Mouse (Mus musculus): ENCODE measurements around the gene A830018L16Rik. TPM values are rescaled to one million over a fixed set of nuclear protein-coding genes. Genes with fewer than 3 reads are reported as not detected.

A830018L16Rik gene
- polyA plus RNA-seq, 1 experiment from 2014 or later: not detected

- no peak for DNase-seq
- WGBS (ENCODE audit: insufficient replicate concordance): 64% methylated on average over 4 of the region's 4 CpGs
- H3K27ac ChIP-seq (ENCODE audit: low read depth): no peak overlapping the region
- no peaks in the 10 kb centered on the region for H3K9me3 ChIP-seq (ENCODE audit: low read length)
- no peaks in the 10 kb centered on the region for H3K27me3 ChIP-seq (ENCODE audit: insufficient read depth, low read length)
- H3K36me3 ChIP-seq (replicated peaks; ENCODE audit: insufficient read depth, low read length): no peaks in the 10 kb centered on the region
- H3K4me1 ChIP-seq (ENCODE audit: insufficient read depth): no peaks in the 10 kb centered on the region
- TF ChIP-seq EP300 (IDR thresholded peaks at IDR 0.05; ENCODE audit: low read depth) (no peak), CTCF (IDR thresholded peaks at IDR 0.05; ENCODE audit: low read depth) (no peak)
- H3K9ac ChIP-seq (replicated peaks): no peak overlapping the region
- no peak overlapping the region for H3K4me3 ChIP-seq (ENCODE audit: low read depth, low read length)
- no peak overlapping the region for H3K4me2 ChIP-seq (ENCODE audit: low read depth, low read length)
- no peak for ATAC-seq
These were observed 166.1 kb downstream of the A830018L16Rik start for GRCm38 (mm10) chr1:11580026-11580425.

DNA sequence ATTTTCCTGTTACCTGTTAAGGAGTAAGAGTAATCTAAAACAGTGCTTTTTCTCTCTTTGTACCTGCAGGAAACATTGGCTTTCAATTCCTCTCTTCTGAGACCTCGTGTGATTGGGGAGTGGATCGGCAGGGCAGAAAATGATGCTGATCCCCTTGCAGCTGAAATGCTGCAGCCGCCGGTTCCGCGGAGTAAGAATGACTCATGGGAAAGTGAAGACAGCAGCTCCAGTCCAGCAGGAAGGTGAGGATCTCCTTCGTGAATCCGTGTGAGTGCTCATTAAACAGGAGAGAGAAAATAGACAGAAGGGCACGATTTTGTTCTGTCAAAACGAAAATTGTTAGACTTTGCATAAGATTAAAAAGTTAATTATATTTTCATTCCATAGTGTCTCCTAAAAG lies 174.4 kb downstream of the A830018L16Rik start:
- DNase-seq (no peak), ATAC-seq (no peak)
- Histone ChIP-seq H3K4me1 (ENCODE audit: insufficient read depth) (no peaks in the 10 kb centered on the region), H3K36me3 (replicated peaks; ENCODE audit: insufficient read depth, low read length) (no peaks in the 10 kb centered on the region), H3K4me3 (ENCODE audit: low read depth, low read length) (no peak overlapping the region), H3K27me3 (ENCODE audit: insufficient read depth, low read length) (no peaks in the 10 kb centered on the region), H3K4me2 (ENCODE audit: low read depth, low read length) (no peak overlapping the region), H3K27ac (ENCODE audit: low read depth) (no peak overlapping the region), H3K9ac (replicated peaks) (no peak overlapping the region), H3K9me3 (ENCODE audit: low read length) (no peaks in the 10 kb centered on the region)
- TF ChIP-seq CTCF (IDR thresholded peaks at IDR 0.05; ENCODE audit: low read depth) (no peak), EP300 (IDR thresholded peaks at IDR 0.05; ENCODE audit: low read depth) (no peak)
- WGBS (ENCODE audit: insufficient replicate concordance): 72% methylated on average over 10 of the region's 10 CpGs

DNA sequence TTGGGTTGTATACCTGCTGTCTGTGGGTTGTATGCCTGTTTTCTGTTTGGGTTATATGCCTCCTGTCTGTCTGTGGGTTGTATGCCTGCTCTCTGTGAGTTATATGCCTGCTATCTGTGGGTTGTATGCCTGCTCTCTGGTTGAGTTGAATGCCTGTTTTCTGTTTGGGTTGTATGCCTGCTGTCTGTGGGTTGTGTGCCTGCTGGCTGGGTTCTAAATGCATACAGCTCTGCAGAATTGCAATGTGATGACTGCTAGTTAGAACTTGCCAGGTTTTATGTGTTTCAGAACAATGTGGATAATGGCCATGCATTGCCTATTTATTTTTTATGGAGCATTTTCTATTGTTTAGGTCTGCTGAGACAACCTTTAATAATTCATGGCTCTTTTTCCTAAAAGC lies 236.2 kb downstream of the A830018L16Rik start:
- ATAC-seq: no peak
- H3K4me3 ChIP-seq (ENCODE audit: low read depth, low read length): no peak overlapping the region
- no peaks in the 10 kb centered on the region for H3K27me3 ChIP-seq (ENCODE audit: insufficient read depth, low read length)
- no peak overlapping the region for H3K9ac ChIP-seq (replicated peaks)
- no peak overlapping the region for H3K27ac ChIP-seq (ENCODE audit: low read depth)
- no peak for DNase-seq
- H3K9me3 ChIP-seq (ENCODE audit: low read length): no peaks in the 10 kb centered on the region
- H3K36me3 ChIP-seq (replicated peaks; ENCODE audit: insufficient read depth, low read length): no peaks in the 10 kb centered on the region
- no peak overlapping the region for H3K4me2 ChIP-seq (ENCODE audit: low read depth, low read length)
- no peaks in the 10 kb centered on the region for H3K4me1 ChIP-seq (ENCODE audit: insufficient read depth)
- TF ChIP-seq CTCF (IDR thresholded peaks at IDR 0.05; ENCODE audit: low read depth) (no peak), EP300 (IDR thresholded peaks at IDR 0.05; ENCODE audit: low read depth) (no peak)

GRCm38 (mm10) chr1:11652773-11653172 lies 238.9 kb downstream of the A830018L16Rik start:
- ATAC-seq: no peak
- no peaks in the 10 kb centered on the region for H3K9me3 ChIP-seq (ENCODE audit: low read length)
- H3K27ac ChIP-seq (ENCODE audit: low read depth): no peak overlapping the region
- no peak overlapping the region for H3K4me3 ChIP-seq (ENCODE audit: low read depth, low read length)
- TF ChIP-seq CTCF (IDR thresholded peaks at IDR 0.05; ENCODE audit: low read depth): no peak
- no peak for TF ChIP-seq EP300 (IDR thresholded peaks at IDR 0.05; ENCODE audit: low read depth)
- no peaks in the 10 kb centered on the region for H3K36me3 ChIP-seq (replicated peaks; ENCODE audit: insufficient read depth, low read length)
- H3K9ac ChIP-seq (replicated peaks): no peak overlapping the region
- H3K4me2 ChIP-seq (ENCODE audit: low read depth, low read length): no peak overlapping the region
- H3K4me1 ChIP-seq (ENCODE audit: insufficient read depth): no peaks in the 10 kb centered on the region
- no peaks in the 10 kb centered on the region for H3K27me3 ChIP-seq (ENCODE audit: insufficient read depth, low read length)
- DNase-seq: no peak

DNA sequence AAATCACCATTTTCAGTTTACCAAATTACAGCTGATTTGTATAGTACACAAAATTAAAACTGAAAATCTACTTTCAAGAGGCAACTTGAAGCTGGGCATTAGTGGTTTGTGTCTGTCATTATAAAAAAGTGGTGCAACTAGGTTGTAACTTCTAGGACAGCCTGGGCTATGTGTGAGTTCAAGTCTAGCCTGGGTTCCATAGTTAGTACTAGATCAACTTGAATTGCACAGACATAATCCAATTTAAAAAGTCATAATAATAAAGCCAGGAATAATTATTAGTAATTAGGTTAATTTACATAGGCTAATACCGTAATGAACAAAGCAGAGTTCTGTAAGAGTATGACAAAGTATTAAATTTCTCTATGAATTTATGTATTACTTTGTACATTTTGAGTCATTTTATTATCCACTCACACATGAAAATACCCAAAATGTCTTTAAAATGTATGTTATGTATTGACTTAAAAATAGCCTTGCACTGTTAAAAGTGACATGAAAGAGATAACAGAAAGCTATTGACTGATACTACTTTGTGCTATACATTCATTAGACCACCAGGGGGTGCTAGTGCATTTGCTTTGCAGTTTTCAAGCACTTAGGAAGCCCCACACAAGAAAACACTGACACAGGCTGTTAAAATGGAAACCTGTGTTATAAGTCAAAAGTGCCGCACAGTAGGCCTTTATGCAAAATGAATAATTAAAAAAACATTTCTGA lies 243.6 kb downstream of the A830018L16Rik start:
- Histone ChIP-seq H3K9me3 (ENCODE audit: low read length) (no peaks in the 10 kb centered on the region), H3K36me3 (replicated peaks; ENCODE audit: insufficient read depth, low read length) (no peaks in the 10 kb centered on the region), H3K27ac (ENCODE audit: low read depth) (no peak overlapping the region), H3K4me2 (ENCODE audit: low read depth, low read length) (no peak overlapping the region), H3K4me1 (ENCODE audit: insufficient read depth) (no peaks in the 10 kb centered on the region), H3K4me3 (ENCODE audit: low read depth, low read length) (no peak overlapping the region), H3K27me3 (ENCODE audit: insufficient read depth, low read length) (no peaks in the 10 kb centered on the region), H3K9ac (replicated peaks) (no peak overlapping the region)
- no peak for TF ChIP-seq EP300 (IDR thresholded peaks at IDR 0.05; ENCODE audit: low read depth)
- peak; percentile 82 for TF ChIP-seq CTCF (IDR thresholded peaks at IDR 0.05; ENCODE audit: low read depth)
- ATAC-seq (no peak), DNase-seq (peak; percentile 15)
- WGBS (ENCODE audit: insufficient replicate concordance): 55% methylated on average over 2 of the region's 2 CpGs

DNA sequence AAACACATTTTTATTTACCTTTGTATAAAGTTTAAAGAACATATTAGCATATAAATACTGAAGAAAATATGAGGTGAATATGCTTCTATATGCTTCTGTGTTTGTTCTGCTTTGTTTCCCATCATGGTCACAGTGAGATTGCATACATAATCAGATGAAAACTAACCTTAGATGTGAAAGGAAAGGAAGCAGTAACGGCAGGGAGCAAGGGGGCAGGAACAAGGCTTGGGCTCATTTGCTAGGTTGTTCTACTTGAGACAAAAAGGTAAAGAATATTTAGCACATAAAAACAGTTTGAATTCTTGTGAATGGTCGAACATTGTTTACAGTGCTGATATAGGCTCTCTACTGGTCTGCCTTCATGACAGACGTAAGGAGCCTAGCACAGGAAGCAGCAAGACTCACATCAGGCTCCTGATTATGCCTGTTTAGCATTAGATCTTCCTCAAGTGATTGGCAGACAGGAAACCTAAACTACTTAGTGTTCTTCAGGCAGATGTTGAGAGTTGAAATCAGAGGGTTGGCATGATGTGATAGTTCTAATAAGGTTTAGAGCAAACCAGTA lies 244.2 kb downstream of the A830018L16Rik start:
- H3K27me3 ChIP-seq (ENCODE audit: insufficient read depth, low read length): no peaks in the 10 kb centered on the region
- TF ChIP-seq EP300 (IDR thresholded peaks at IDR 0.05; ENCODE audit: low read depth): no peak
- no peak for TF ChIP-seq CTCF (IDR thresholded peaks at IDR 0.05; ENCODE audit: low read depth)
- H3K4me3 ChIP-seq (ENCODE audit: low read depth, low read length): no peak overlapping the region
- DNase-seq (no peak), ATAC-seq (no peak)
- no peaks in the 10 kb centered on the region for H3K9me3 ChIP-seq (ENCODE audit: low read length)
- WGBS (ENCODE audit: insufficient replicate concordance): 33% methylated on average over 3 of the region's 3 CpGs
- no peak overlapping the region for H3K4me2 ChIP-seq (ENCODE audit: low read depth, low read length)
- H3K36me3 ChIP-seq (replicated peaks; ENCODE audit: insufficient read depth, low read length): no peaks in the 10 kb centered on the region
- H3K27ac ChIP-seq (ENCODE audit: low read depth): no peak overlapping the region
- no peak overlapping the region for H3K9ac ChIP-seq (replicated peaks)
- H3K4me1 ChIP-seq (ENCODE audit: insufficient read depth): no peaks in the 10 kb centered on the region
